Mouse (Mus musculus) CH12F3 (cell line): ENCODE results near the gene Copb2.

ENCODE experiments used
- in situ Hi-C: fragments of 300-500 bp; cut with MboI; formaldehyde crosslinking; loops from 2 replicates; pipeline ENCODE4 v1.14.3; 2020; ENCODE audit warnings: low sequenced_read_pairs

The Copb2 gene

DNA sequence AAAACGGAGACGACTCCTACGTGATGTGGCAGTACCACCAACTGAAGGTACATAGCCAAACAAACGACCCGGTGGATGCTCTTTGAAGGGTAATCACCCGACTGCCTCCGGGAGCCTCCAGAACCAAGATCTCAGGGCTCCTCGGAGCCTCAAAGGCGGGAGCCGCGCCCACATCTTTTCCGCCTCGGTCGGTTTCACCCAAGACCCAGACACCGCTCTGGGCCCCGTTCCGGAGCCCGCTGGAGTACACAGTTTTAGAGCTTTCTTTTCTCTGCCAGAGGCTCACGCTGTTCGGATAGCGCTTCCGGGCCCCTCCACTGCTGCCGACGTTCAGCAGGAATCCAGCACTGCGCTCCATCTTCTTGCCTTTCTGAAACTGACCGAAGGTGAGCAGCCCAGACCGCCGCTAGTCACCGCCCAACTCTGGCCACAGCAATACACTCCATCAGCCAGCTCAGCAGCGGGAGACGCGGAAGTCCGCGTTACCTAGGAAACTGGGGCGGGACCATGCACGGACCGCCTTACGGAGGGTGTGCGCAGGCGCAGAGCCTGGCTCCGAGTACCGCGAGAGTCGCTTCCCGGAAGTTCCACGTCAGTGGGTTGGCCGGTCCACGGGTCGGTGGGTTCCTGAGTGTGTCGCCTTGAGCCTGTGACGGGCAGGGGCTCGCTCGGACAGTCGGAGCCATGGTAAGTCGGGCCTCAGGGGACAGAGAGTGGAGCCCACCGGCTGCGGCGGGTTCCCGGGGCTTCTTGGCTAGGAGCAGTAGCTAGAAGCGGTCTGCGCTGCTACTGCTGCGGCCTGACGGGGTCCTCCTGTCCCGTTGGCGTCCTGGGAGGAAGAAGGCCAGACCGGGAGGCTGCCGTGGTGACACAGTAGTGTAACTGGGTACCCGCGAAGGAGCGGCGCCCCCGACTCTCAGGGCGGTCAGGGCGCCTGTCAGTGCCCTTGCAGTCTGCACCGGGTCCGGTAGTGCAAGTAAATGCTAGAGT, at the start of gene Copb2:
Gene Copb2, plus strand, starts transcription at position 585 of the 990 bp plus-strand sequence.
- in situ Hi-C loops: no loop called here

DNA sequence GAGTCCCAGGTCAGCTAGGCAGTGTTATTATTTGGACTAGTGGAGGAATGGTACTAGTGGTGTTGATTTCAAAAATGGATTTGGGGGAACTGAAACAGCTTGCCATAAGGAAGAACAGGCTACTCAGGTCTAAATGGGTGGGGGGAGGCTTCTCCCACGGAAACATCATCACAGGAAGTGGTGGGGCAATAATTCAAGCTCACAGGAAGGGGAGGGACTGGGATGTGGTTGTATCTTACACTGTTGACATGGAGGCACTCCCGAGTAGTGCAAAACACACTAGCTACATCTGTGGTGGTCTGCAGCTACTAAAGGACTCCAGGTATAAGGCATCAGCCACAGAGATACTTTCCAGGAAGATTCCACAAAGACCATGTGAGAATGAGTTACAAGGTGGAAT, 39.6 kb upstream of the Copb2 start:
- in situ Hi-C loops: no loop called here

DNA sequence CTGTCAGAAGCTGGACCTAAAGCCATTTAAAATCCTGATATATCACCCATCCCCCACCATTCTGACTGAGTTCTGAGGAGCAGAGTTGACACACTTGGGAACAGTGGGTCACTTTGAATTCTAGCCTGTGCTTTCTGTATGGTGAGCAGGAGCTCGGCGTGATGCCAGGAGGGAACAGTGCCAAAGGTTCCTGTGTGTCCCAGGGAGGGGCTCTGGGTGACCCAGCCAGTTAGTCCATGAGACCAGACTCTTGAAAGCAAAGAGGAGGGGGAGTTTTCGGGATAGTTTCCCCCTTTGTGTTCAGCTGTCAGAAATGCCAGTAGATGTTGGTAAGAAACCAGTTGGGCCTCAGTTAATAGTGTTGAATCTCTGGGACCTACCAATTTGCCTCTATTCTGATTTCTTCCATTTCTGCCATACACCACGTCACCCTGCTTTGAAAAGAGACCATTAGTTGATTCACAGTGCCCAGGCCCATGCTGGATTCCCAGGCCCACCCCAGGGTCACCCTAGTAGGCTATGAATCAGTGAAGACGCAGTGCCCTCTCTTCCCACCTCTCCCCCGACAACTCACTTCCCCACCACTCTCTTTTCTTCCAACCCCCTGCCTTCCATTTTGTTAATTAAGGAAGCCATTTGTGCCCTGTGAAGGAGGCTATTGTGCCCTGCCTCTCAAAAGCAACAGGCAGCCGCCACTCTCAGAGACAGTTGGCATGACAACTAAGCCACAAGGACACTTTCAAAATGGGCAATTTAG, 38.6 kb upstream of the Copb2 start:
- in situ Hi-C loops: no loop called here

DNA sequence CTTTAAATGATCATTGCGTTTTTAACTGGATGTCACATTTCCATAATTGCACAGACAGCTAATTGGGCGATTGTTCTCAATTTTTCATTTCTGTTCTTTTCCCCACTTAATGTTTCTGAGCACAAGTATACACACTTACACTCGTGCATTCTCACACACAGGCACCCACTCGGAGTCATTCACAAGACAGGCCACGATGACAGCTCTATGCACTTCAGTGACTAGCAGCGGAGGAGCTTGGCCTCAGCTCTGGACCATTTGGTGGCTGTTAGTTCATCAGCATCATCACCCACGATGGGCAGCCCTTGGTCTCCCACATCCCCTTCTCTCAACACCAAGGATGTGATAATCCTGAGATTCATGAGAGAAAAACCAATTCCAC, 38.0 kb upstream of the Copb2 start:
- in situ Hi-C loops: no loop called here

DNA sequence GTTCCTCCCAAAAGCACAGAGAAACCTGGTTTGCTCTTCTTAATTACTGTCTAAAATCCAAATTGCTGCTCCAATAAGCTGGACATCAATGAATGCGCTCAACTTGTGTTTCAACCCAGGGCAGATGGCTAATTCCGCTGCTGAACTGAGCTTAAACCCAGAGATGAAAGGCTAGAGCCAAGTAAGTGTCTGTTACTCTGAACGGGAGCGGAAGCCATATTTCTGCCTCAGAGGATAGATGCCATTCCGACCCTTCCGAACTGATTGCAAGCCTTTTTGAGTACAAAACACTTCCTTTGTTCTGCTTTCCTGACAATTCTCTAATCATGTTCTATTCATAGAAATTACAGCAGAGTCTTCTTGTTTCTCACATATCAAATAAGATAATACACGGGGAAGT, 36.3 kb upstream of the Copb2 start:
- in situ Hi-C loops: no loop called here

DNA sequence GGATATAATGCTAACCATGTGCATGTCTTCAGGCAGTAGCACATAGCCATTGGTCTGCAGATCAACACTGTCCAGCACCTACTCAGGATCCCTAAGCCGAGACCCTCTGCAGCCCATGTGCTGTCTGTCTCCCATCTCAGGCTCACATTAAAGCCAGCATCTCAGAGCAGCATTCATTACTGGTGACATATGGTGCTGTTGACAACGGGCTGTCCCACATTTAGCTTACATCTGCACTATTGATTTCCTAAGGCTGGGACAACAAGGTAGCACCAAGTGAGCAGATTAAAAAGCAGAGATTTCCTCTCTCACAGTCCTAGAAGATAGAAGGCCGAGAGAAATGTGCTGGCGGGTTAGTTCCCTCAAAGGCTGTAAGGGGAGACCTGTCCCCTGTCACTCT, 33.7 kb upstream of the Copb2 start:
- in situ Hi-C loops: no loop called here

DNA sequence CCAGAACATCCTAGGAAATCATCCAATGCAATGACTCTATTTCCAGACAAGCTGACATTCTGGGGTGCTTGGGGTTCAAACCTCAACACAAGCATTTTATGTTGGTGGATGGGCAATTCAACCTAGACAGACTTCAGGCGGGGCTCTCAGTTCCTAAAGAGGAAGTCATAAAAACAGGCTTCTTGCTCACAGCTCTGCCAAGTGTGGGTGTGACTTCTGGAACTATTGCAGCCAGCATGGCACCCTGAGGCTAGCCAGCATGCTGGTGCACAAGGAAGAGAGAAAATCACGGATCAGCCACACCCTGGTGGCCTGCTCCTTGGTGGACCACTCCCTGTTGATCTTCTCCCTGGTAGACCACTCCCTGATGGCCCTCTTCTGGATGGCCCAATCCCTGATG, 32.5 kb upstream of the Copb2 start:
- in situ Hi-C loops: no loop called here

DNA sequence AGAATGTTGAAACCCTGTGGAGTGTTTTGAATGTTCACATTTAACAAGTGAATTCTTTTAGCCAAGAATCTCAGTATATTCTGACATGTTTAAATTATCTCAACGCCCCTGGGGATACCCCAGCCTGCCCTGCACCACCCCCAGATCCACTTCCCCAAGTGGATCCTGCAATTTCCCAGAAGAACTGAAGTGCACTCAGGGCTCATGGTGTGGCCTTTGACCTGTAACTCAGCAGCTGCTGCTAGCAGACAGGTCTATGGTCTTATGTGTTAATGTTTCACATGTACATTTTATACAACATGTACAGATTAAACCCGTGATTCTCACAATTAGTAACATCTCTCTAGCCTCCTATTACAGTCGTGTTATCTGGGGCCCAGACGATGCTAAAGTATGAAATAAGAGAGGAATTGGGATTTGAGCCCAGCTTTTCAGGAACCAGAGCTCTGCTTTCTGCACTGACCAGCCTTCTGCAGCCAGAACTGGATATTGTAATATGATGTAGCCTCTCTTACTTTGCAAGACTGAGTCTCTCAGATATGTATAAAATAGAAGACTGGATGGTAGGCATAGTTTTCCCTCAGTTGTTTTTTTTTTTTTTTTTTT, 28.7 kb upstream of the Copb2 start:
- in situ Hi-C loops: loop anchor here (5.0 kb wide), 1 partner anchor 117 kb away; no protein-coding TSS in a partner anchor

DNA sequence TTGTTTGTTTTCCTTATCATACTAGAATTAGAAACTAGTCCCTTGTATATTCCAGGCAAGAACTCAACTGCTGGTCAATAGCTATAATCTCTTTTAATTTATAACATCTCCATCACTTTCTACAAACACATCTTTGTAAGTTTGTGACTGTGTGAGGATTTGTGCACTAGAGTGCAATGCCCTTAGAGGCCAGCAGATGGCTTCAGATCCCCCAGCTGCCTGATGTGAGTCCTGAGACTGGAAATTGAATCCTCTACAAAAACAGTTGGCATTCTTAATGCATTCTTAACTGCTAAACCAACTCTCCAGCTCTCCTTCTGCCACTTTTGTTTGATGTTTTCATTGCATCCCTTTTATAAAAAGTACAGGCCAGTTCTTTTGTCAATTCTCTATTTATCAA, 27.8 kb upstream of the Copb2 start:
- in situ Hi-C loops: loop anchor here (5.0 kb wide), 1 partner anchor 118 kb away; no protein-coding TSS in a partner anchor

DNA sequence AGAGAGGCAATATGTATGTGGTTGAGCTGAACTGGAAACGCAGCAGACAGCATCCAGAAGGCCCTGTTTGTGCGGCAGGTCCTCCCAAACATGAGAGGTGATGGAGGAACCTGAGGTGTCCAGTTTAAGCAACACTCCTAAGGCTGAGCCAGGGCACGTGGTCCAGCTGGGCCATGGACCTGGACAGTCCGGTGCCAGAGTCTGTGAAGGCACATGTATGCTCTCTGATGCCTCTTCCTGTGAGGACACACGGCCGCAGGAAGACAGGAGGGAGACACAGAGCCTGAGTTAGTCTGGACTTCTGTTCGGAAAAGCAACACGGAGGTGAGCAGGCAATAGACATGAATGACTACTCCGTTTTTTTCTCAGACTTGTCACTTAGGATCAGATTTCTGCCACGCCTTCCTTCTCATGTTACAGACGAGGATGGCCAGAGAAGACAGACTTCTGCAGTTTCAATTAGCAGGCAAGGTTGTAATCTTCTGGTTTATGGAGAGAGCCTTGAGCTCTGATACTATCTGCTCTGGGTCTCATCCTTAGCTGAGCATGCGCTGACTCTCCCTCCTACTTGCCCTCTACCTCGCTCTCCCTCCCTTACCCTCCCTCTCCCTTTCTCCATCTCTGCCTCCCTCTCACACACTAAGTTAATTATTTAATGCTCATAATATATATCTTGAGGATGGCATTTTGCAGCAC, 25.4 kb upstream of the Copb2 start:
- in situ Hi-C loops: loop anchor here (5.0 kb wide), 1 partner anchor 121 kb away; no protein-coding TSS in a partner anchor

DNA sequence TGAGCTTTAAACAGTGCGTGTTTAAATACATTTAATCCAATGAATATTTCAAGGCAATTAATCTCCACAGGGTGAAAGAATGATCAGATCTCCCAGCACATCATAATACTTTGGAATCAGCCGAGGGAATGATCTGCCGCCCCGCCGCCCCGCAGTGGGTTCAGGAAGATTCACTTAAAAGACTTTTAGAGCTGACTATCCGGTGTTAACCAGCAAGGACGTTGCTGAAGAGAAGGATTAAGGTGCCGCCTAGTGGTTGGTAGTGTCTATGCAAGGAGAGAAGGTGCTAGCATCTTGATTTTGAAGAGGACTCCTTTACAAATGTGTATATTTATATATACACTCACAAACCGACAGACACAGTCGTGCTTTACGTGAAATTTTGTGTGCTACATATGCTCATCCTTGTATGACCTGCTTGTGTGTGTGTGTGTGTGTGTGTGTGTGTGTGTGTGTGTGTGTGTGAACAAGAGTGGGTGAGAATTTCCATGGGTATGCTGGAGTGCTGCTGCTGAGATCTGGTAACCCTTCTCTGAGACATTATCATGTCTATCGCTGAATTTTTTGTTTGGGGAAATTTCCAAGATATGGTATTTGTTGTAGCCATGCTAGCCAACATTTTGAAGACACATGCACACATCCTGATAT, 24.7 kb upstream of the Copb2 start:
- in situ Hi-C loops: loop anchor here (5.0 kb wide), 1 partner anchor 122 kb away; no protein-coding TSS in a partner anchor

DNA sequence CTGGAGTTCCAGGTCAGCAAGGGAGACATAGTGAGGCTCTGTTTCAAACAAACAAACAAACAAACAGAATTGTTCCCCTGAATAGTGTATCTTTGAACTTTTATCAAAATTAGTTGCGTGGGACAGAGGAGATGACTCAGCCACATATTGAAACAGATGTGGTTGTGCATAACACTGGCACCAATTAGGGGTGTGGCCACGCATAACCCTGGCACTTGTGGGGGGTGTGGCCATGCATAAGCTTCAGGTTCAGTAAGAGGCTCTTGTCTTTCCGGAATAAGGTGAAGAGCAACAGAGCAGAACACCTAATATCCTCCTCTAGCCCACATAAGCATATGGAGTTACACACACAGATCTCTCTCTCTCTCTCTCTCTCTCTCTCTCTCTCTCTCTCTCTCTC, 19.5 kb upstream of the Copb2 start:
- in situ Hi-C loops: no loop called here

DNA sequence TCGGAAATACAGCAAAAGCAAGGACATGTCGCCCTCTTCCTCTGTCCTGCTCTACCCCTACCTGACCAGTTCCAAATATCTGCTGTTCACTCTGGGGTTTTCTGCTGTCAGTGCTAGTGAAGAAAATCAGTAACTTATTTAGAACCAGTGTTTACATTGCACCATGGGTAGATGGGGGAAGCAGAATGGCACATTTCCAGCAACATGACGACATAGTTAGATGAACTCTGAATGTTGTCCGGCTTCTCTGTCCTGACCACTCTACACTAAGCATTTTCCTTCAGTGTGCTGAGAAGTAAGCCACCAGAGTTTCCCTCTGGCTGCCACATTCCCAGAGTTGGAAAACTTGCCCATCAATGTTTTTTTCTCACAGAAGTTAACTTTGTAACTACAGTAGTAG, 20.3 kb downstream of the Copb2 start:
- in situ Hi-C loops: no loop called here

DNA sequence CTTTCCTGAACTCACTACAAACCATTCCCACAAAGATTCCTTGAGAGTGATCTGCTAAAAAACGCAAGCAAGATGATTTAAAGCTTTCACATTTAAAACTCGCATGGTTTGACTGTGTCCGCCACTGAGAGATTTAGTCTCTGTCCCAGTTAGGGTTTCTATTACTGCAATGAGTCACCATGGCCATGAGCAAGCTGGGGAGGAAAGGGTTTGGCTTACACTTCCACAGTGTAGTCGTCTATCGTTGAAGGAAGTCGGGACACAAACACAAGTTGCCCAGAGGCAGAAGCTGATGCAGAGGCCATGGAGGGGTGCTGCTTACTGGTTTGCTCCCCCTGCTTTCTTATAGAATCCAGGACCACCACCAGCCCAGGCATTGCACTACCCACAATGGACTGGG, 36.6 kb downstream of the Copb2 start:
- in situ Hi-C loops: no loop called here

DNA sequence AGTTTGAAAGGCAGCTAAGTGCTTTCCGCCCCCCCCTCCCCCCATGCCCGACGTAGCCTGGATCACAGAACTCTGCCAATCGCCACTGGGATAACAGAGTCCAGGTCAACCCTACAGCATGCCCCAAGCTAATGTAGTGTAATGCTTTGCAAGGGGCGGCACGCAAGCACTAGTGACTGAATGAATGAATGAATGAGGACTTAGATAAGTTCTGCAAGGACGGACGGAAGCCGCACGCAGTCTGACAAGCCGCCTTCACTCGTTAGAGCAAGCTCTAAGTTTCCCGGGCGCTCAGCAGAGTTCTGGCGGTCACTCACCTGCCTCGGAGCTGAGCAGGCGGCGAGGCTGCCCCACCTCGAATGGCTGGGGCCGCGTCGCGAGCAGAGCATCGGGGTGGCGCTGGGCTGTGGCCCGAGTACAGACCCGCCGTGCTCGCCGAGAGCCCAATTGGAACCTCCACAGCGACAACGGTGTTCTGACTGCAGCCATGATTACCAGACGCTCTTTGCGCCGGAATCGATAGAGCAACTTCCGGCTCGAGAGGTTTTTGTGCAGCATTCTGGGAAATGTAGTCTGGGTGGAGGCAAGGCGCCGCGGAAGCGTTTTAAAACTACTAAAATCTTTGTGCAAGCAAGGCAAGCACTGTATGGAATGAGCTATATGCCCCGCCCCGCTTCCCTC, 37.8 kb downstream of the Copb2 start, which contains the start of gene Mrps22:
Gene Mrps22, minus strand, starts transcription at position 505 of the 681 bp plus-strand sequence.
- in situ Hi-C loops: no loop called here

DNA sequence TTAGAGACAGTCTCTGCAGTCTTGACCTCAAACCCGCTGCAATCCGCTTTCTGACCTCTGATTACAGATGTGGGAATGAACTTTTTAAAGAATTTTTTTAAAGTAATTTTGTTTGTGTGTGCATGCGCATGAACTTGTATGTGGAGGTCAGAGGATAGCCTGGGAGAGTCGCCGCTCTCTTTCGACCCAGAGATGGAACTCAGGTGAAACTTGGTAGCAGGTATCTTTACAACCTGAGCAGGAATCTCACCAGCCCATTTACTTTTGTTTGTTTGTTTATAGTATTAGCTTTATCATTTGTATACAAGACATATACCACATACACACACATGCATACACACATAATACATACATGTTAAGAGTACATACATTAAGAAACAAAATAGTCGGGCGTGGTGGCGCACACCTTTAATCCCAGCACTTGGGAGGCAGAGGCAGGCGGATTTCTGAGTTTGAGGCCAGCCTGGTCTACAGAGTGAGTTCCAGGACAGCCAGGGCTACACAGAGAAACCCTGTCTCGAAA, 38.4 kb downstream of the Copb2 start:
- in situ Hi-C loops: no loop called here

DNA sequence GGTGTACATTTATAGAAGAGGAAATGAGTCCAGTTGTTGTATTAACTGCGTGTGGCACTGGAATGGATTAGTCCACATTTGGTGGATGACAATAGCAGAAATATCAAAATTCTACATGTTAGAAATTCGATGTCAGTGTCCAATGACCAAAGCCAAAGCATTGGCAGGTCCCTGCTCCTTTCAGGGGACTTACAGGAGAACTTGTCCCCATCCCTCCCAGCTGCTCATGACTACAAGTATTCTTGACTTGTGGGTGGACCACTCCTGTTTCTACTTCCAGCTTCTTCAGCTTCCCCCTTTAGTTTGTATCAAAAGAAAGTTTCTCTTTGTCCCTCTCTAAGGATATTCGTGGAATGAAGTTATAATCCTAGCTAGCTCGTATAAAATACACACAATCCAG, 41.4 kb downstream of the Copb2 start:
- in situ Hi-C loops: no loop called here

DNA sequence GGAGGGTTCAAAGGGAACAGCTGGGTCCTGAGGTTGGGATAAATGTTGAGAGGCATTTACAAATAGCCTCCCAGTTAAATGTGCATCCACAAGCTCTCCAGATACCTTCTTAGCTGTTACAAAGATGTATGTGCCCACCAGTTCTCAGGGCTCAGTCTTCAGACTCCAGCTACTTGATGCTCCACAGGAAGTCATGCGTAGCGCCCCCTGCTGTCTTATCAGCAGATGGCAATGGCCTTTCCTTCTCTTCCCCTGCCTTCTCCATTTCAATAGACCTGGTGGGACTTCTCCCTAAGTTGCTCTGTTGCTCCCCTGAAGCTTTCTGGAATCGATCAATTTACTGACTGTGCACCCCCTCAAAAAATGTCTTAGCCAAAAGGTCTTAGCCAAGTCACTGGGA, 65.0 kb downstream of the Copb2 start:
- in situ Hi-C loops: loop anchor here (25.0 kb wide), 1 partner anchor 334 kb away; the partner anchor contains the start of gene Foxl2
